Mouse (Mus musculus) CD4-positive, CD25-positive, alpha-beta regulatory T cell, adult 2 months (primary cell): ENCODE data around the gene Gm10670.
"Not testable (repeated sequence)": the region's sequence is repeated elsewhere in the genome, so short reads cannot be mapped to it uniquely, and the experiment has no call there.

ENCODE experiments used
- DNase-seq: peaks from one replicate; pipeline ENCODE4 v3.0.0-alpha.2; 2012; ENCODE audit warnings: low read depth, low spot score

The Gm10670 gene

GRCm38 (mm10) chr7:20474825-20475224 lies at the start of gene Gm10670:
Gene Gm10670 (minus strand): TSS chr7:20474925.
- not testable (repeated sequence) for DNase-seq

- DNase-seq: not testable (repeated sequence)
These were observed 35.7 kb upstream of the Gm10670 start, which contains the start of gene Vmn1r103 for GRCm38 (mm10) chr7:20510434-20510833. Gene Vmn1r103 (minus strand): TSS chr7:20510534.

GRCm38 (mm10) chr7:20442493-20442892 lies 32.2 kb downstream of the Gm10670 start, which contains the start of gene Vmn1r101:
Gene Vmn1r101 (minus strand): TSS chr7:20442593.
- DNase-seq: not testable (repeated sequence)
